Mouse (Mus musculus) retina, postnatal 7 days (tissue): ENCODE data around the gene Lrrc19.

Experiments used
- DNase-seq: peaks from one replicate; pipeline ENCODE4 v3.0.0-alpha.2; 2012; ENCODE audit warnings: low read depth, low spot score

Gene Lrrc19

DNA sequence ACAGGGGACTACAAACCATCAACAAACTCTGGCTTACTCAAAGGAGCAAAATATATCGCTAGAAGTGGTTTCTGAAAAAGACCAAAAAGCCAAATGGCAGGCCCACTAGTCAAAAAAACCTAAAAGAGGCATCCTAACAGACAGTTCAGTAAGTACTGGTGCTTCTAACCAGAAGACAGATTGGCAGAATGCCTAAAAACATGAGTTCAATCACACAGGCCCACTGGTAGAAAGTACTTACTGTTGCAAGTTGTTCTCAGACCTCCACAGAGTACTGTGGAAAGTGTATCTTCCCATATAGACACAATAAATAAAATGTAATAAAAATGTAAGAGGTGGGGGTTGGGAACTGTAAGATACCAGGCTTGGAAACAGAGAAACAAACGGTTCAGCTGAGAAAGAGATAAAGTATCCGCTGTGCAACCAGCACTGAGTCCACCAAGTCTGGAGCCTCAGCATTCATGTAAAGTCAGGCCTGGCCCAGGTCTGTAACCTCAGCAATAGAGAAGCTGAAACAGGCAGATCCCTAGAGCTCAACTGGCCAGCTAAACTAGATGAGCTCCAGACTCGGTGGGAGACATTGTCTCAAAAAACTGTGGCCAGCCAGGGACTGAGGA is 58.1 kb downstream of the Lrrc19 start:
- no peak for DNase-seq
